Mouse (Mus musculus) myocyte (in vitro differentiated cells): ENCODE data around the gene Rpl10a. TPM values are rescaled to one million over a fixed set of nuclear protein-coding genes. Genes with fewer than 3 reads are reported as not detected.

Source experiments
- H3K27me3 ChIP-seq: one replicate; pipeline ENCODE4 v1.6.1; 2011; ENCODE audit not compliant: control insufficient read depth, insufficient read depth, insufficient read length
- H3K36me3 ChIP-seq: one replicate; pipeline ENCODE4 v1.6.1; 2011; ENCODE audit not compliant: control insufficient read depth, insufficient read depth
- H3K4me2 ChIP-seq: one replicate; pipeline ENCODE4 v1.6.1; 2011; ENCODE audit warnings: low read depth, control low read depth
- H3K4me3 ChIP-seq: one replicate; pipeline ENCODE4 v1.5.1; 2011; ENCODE audit warnings: mild to moderate bottlenecking, control low read depth, moderate library complexity
- H3K79me2 ChIP-seq: one replicate; pipeline ENCODE4 v1.6.1; 2011; ENCODE audit not compliant: control insufficient read depth, insufficient read depth
- H3ac ChIP-seq: one replicate; pipeline ENCODE4 v1.6.1; 2011; ENCODE audit not compliant: control insufficient read depth, insufficient read length
- CEBPB ChIP-seq: IDR thresholded peaks from 2 replicates; pipeline ENCODE4 v1.6.1; 2011; ENCODE audit warnings: mild to moderate bottlenecking, moderate library complexity; ENCODE audit not compliant: poor library complexity, insufficient read depth, severe bottlenecking
- E2F4 ChIP-seq: IDR thresholded peaks from one replicate; pipeline ENCODE4 v1.6.1; 2011; ENCODE audit warnings: mild to moderate bottlenecking, control low read depth, moderate library complexity; ENCODE audit not compliant: insufficient read depth
- MAX ChIP-seq: IDR thresholded peaks from one replicate; pipeline ENCODE4 v1.6.1; 2011; ENCODE audit warnings: low read depth, mild to moderate bottlenecking, control low read depth
- MYOD1 ChIP-seq, 3 experiments: IDR thresholded peaks; one replicate each; pipeline ENCODE4 v1.6.1; 2011; ENCODE audit warnings: control low read depth in 2 of 3, low read depth in 2 of 3, mild to moderate bottlenecking in 2 of 3, moderate library complexity in 1 of 3; ENCODE audit not compliant: insufficient read length in 2 of 3, control insufficient read depth in 1 of 3
- MYOG ChIP-seq, 3 experiments: IDR thresholded peaks; one replicate each; pipeline ENCODE4 v1.6.1; 2011; ENCODE audit warnings: control low read depth in 2 of 3, low read depth in 2 of 3, mild to moderate bottlenecking in 2 of 3; ENCODE audit not compliant: insufficient read length in 2 of 3, control insufficient read depth in 1 of 3, insufficient read depth in 1 of 3
- POLR2A ChIP-seq: IDR thresholded peaks from one replicate; pipeline ENCODE4 v1.6.1; 2011; ENCODE audit warnings: low read depth, mild to moderate bottlenecking, control low read depth, moderate library complexity; ENCODE audit not compliant: insufficient read length
- POLR2AphosphoS2 ChIP-seq: IDR thresholded peaks from one replicate; pipeline ENCODE4 v1.6.1; 2011; ENCODE audit warnings: low read depth, control low read depth; ENCODE audit not compliant: insufficient read length
- REST ChIP-seq: IDR thresholded peaks from one replicate; pipeline ENCODE4 v1.6.1; 2011; ENCODE audit warnings: mild to moderate bottlenecking, control low read depth, moderate library complexity; ENCODE audit not compliant: insufficient read depth, insufficient read length
- SRF ChIP-seq: IDR thresholded peaks from one replicate; pipeline ENCODE4 v1.6.1; 2011; ENCODE audit warnings: low read depth; ENCODE audit not compliant: control insufficient read depth, insufficient read length
- TCF12 ChIP-seq: IDR thresholded peaks from one replicate; pipeline ENCODE4 v1.6.1; 2011; ENCODE audit warnings: mild to moderate bottlenecking, control low read depth; ENCODE audit not compliant: poor library complexity, insufficient read depth, severe bottlenecking
- TCF3 ChIP-seq: IDR thresholded peaks from one replicate; pipeline ENCODE4 v1.6.1; 2011; ENCODE audit warnings: low read depth, control low read depth; ENCODE audit not compliant: insufficient read length
- USF1 ChIP-seq: IDR thresholded peaks from one replicate; pipeline ENCODE4 v1.6.1; 2011; ENCODE audit warnings: low read depth, mild to moderate bottlenecking, control low read depth, moderate library complexity
- polyA plus RNA-seq: library from polyadenylated mRNA; unstranded; fragments of >200 nt; fragmentation: generic; extraction: Trizol; gene quantifications from one replicate; pipeline ENCODE4 v1.2.1, GENCODE M21; 2012; ENCODE audit warnings: missing spikeins

Gene Rpl10a
- polyA plus RNA-seq, 1 experiment, result 2,984 TPM

GRCm38 (mm10) chr17:28298888-28299287, 29.4 kb upstream of the Rpl10a start:
- Histone ChIP-seq H3K27me3 (no peaks in the 10 kb centered on the region), H3ac (no peak overlapping the region), H3K79me2 (no peaks in the 10 kb centered on the region), H3K4me3 (no peak overlapping the region), H3K36me3 (no peaks in the 10 kb centered on the region), H3K4me2 (no peak overlapping the region)
- TF ChIP-seq POLR2A, result no peak
- TF ChIP-seq MAX, result no peak
- TF ChIP-seq TCF12, result no peak
- TF ChIP-seq E2F4, result no peak
- TF ChIP-seq CEBPB, result no peak
- no peak for TF ChIP-seq REST
- no peak for TF ChIP-seq TCF3
- no peak for TF ChIP-seq USF1

GRCm38 (mm10) chr17:28299669-28300320, 28.5 kb upstream of the Rpl10a start:
- H3K4me2 ChIP-seq, result no peak overlapping the region
- H3K79me2 ChIP-seq, result no peaks in the 10 kb centered on the region
- no peaks in the 10 kb centered on the region for H3K36me3 ChIP-seq
- TF ChIP-seq E2F4, result no peak
- no peak for TF ChIP-seq POLR2AphosphoS2
- no peak for TF ChIP-seq SRF
- no peak for TF ChIP-seq TCF12
- TF ChIP-seq POLR2A, result no peak
- no peak for TF ChIP-seq TCF3
- TF ChIP-seq REST, result no peak
- no peak for TF ChIP-seq MYOD1 (IDR thresholded peaks at IDR 0.05; ENCODE audit: control insufficient read depth in 1 of 3, insufficient read length in 2 of 3, low read depth in 2 of 3)
- TF ChIP-seq CEBPB, result no peak
- TF ChIP-seq MAX, result no peak
- no peak for TF ChIP-seq USF1
- no peak for TF ChIP-seq MYOG (IDR thresholded peaks at IDR 0.05; ENCODE audit: control insufficient read depth in 1 of 3, insufficient read depth in 1 of 3, insufficient read length in 2 of 3, low read depth in 2 of 3)
- no peak overlapping the region for H3K4me3 ChIP-seq
- H3ac ChIP-seq, result no peak overlapping the region
- no peaks in the 10 kb centered on the region for H3K27me3 ChIP-seq

- TF ChIP-seq POLR2A (no peak), TCF3 (no peak), MYOG (IDR thresholded peaks at IDR 0.05; ENCODE audit: control insufficient read depth in 1 of 3, insufficient read depth in 1 of 3, insufficient read length in 2 of 3, low read depth in 2 of 3) (no peak), SRF (no peak), MAX (no peak), MYOD1 (IDR thresholded peaks at IDR 0.05; ENCODE audit: control insufficient read depth in 1 of 3, insufficient read length in 2 of 3, low read depth in 2 of 3) (no peak), POLR2AphosphoS2 (no peak), TCF12 (no peak), USF1 (no peak), E2F4 (no peak), REST (no peak), CEBPB (no peak)
- H3ac ChIP-seq, result no peak overlapping the region
- no peak overlapping the region for H3K4me3 ChIP-seq
- no peak overlapping the region for H3K4me2 ChIP-seq
- no peaks in the 10 kb centered on the region for H3K36me3 ChIP-seq
- H3K27me3 ChIP-seq, result no peaks in the 10 kb centered on the region
- no peaks in the 10 kb centered on the region for H3K79me2 ChIP-seq
Measured at GRCm38 (mm10) chr17:28300323-28300722, 27.9 kb upstream of the Rpl10a start.

- no peak overlapping the region for H3K4me3 ChIP-seq
- TF ChIP-seq CEBPB (no peak), SRF (no peak), MAX (no peak), MYOD1 (IDR thresholded peaks at IDR 0.05; ENCODE audit: control insufficient read depth in 1 of 3, insufficient read length in 2 of 3, low read depth in 2 of 3) (no peak), POLR2A (no peak)
Measured at GRCm38 (mm10) chr17:28300850-28301249, 27.4 kb upstream of the Rpl10a start.

GRCm38 (mm10) chr17:28305172-28305571, 23.1 kb upstream of the Rpl10a start:
- Histone ChIP-seq H3ac (no peak overlapping the region), H3K36me3 (no peaks in the 10 kb centered on the region), H3K79me2 (no peaks in the 10 kb centered on the region), H3K4me2 (no peak overlapping the region), H3K4me3 (no peak overlapping the region), H3K27me3 (no peaks in the 10 kb centered on the region)
- no peak for TF ChIP-seq TCF12
- TF ChIP-seq MYOD1 (IDR thresholded peaks at IDR 0.05; ENCODE audit: control insufficient read depth in 1 of 3, insufficient read length in 2 of 3, low read depth in 2 of 3), result no peak
- no peak for TF ChIP-seq E2F4
- TF ChIP-seq CEBPB, result no peak
- no peak for TF ChIP-seq MAX
- TF ChIP-seq REST, result no peak
- TF ChIP-seq POLR2A, result no peak
- TF ChIP-seq TCF3, result no peak
- TF ChIP-seq SRF, result no peak
- no peak for TF ChIP-seq POLR2AphosphoS2

More at GRCm38 (mm10) chr17:28300850-28301249, 27.4 kb upstream of the Rpl10a start:
- Histone ChIP-seq H3K27me3 (no peaks in the 10 kb centered on the region), H3K36me3 (no peaks in the 10 kb centered on the region), H3ac (no peak overlapping the region), H3K4me2 (no peak overlapping the region), H3K79me2 (no peaks in the 10 kb centered on the region)
